Comparison of ENCODE assay signal across 18 mouse cellular contexts in genomic region chr13:52116756-52117155, GRCm38 (mm10).
A peak's percentile ranks its signal among the peaks of the same experiment; 100 is the strongest.
DNase-seq lines count a peak whose midpoint lies in the region; ATAC-seq lines count a peak whose summit lies in the region.
"Had no signal": no experiment of that assay in that cellular context is flagged by ENCODE, and none has a peak within 500 bp of the region (broad histone marks: within the 10 kb centered on the region; RNA-seq: fewer than 3 reads in every experiment).

No protein-coding gene starts in this region.

- H3K4me1 ChIP-seq in heart, embryonic 11.5 days (ENCODE audit: control insufficient read depth, insufficient read depth, low read length), result 0 out of 2 replicates have a peak, but pooled peaks cover 3% of the 10 kb centered on the region
- H3K4me1 ChIP-seq in midbrain, embryonic 16.5 days (ENCODE audit: control insufficient read depth, insufficient read depth, low read length), result peaks cover 6% of the 10 kb centered on the region; the same call in 1 of the 2 replicates
- no peaks in the 10 kb centered on the region for H3K4me1 ChIP-seq in midbrain, embryonic 11.5 days (ENCODE audit: control insufficient read depth, insufficient read depth, low read length)
- H3K4me1 ChIP-seq: liver, embryonic 15.5 days had no signal

- peaks cover 3% of the 10 kb centered on the region; the same call in 1 of the 2 replicates for H3K27me3 ChIP-seq in heart, embryonic 11.5 days (ENCODE audit: control insufficient read depth, insufficient read depth, low read length)
- no peaks in the 10 kb centered on the region for H3K27me3 ChIP-seq in midbrain, embryonic 16.5 days (ENCODE audit: control insufficient read depth, insufficient read depth, low read depth, low read length)
- no peaks in the 10 kb centered on the region for H3K27me3 ChIP-seq in midbrain, embryonic 11.5 days (ENCODE audit: control insufficient read depth, insufficient read depth, low read length)
- H3K27me3 ChIP-seq: CH12.LX; embryonic facial prominence, embryonic 15.5 days; forebrain, embryonic 13.5 days; liver, embryonic 15.5 days had no signal

- peak; percentile 44 for DNase-seq in adrenal gland, postnatal 14 days
- no peak for DNase-seq in adrenal gland, adult 18-20 months (ENCODE audit: low spot score in 2 of 2)
- DNase-seq in heart, adult 8-10 months (ENCODE audit: low spot score), result peak; percentile 7
- DNase-seq in midbrain, embryonic 11.5 days (ENCODE audit: low spot score, missing footprints), result no peak
- DNase-seq in heart, postnatal 4 days, result peak; percentile 48
- DNase-seq in left cerebral cortex, postnatal 10 days (ENCODE audit: extremely low spot score in 1 of 2, low spot score in 2 of 2), result no peak
- DNase-seq: cerebellum, adult 11 months; gastrocnemius, postnatal 14 days; kidney, adult 11 months; kidney, postnatal 25 days; right cerebral cortex, postnatal 14 days had no signal

- no peaks in the 10 kb centered on the region for H3K36me3 ChIP-seq in heart, embryonic 11.5 days (ENCODE audit: control insufficient read depth, insufficient read depth, low read length)
- no peaks in the 10 kb centered on the region for H3K36me3 ChIP-seq in midbrain, embryonic 16.5 days (ENCODE audit: control insufficient read depth, insufficient read depth, low read length)
- H3K36me3 ChIP-seq in midbrain, embryonic 11.5 days (ENCODE audit: control insufficient read depth, insufficient read depth, low read length), result no peaks in the 10 kb centered on the region
- H3K36me3 ChIP-seq: embryonic facial prominence, embryonic 15.5 days; liver, embryonic 15.5 days; midbrain, embryonic 13.5 days had no signal

- no peak overlapping the region for H3K27ac ChIP-seq in heart, embryonic 11.5 days (ENCODE audit: low read depth, low read length)
- no peak overlapping the region for H3K27ac ChIP-seq in midbrain, embryonic 16.5 days (ENCODE audit: low read length)
- H3K27ac ChIP-seq in midbrain, embryonic 11.5 days (ENCODE audit: low read depth, low read length), result no peak overlapping the region
- H3K27ac ChIP-seq: embryonic facial prominence, embryonic 15.5 days; forebrain, embryonic 13.5 days; liver, embryonic 15.5 days; midbrain, embryonic 13.5 days had no signal

- H3K4me2 ChIP-seq in heart, embryonic 11.5 days, result no peak overlapping the region
- no peak overlapping the region for H3K4me2 ChIP-seq in midbrain, embryonic 16.5 days (ENCODE audit: low read length)
- no peak overlapping the region for H3K4me2 ChIP-seq in midbrain, embryonic 11.5 days
- H3K4me2 ChIP-seq: embryonic facial prominence, embryonic 15.5 days; forebrain, embryonic 13.5 days; liver, embryonic 15.5 days; midbrain, embryonic 13.5 days had no signal

- intact Hi-C loops in left cerebral cortex, postnatal 10 days (cut with DNase I), result no loop called here

- 64% methylated on average over 4 of the region's 4 CpGs for WGBS in heart, embryonic 11.5 days (ENCODE audit: insufficient replicate concordance)
- 58% methylated on average over 4 of the region's 4 CpGs for WGBS in midbrain, embryonic 16.5 days
- 81% methylated on average over 4 of the region's 4 CpGs for WGBS in midbrain, embryonic 11.5 days

- no peak overlapping the region for H3K9ac ChIP-seq in heart, embryonic 11.5 days (ENCODE audit: low read depth, low read length)
- H3K9ac ChIP-seq in midbrain, embryonic 16.5 days (ENCODE audit: low read depth, low read length), result no peak overlapping the region
- H3K9ac ChIP-seq in midbrain, embryonic 11.5 days (ENCODE audit: low read length), result no peak overlapping the region
- H3K9ac ChIP-seq: embryonic facial prominence, embryonic 15.5 days; forebrain, embryonic 13.5 days; liver, embryonic 15.5 days; midbrain, embryonic 13.5 days had no signal

- no peak for ATAC-seq in heart, embryonic 11.5 days (replicated peaks; ENCODE audit: insufficient number of reproducible peaks, low FRiP score, low TSS enrichment)
- ATAC-seq in midbrain, embryonic 16.5 days, result 0 out of 2 replicates have a peak, but pooled peaks have one; percentile 33
- ATAC-seq in midbrain, embryonic 11.5 days (ENCODE audit: low FRiP score), result no peak
- ATAC-seq: forebrain, embryonic 13.5 days; midbrain, embryonic 13.5 days had no signal

- no peak overlapping the region for H3K4me3 ChIP-seq in heart, embryonic 11.5 days (ENCODE audit: low read depth, low read length)
- no peak overlapping the region for H3K4me3 ChIP-seq in midbrain, embryonic 16.5 days (ENCODE audit: low read depth, low read length)
- H3K4me3 ChIP-seq in midbrain, embryonic 11.5 days (ENCODE audit: low read depth, low read length), result no peak overlapping the region
- H3K4me3 ChIP-seq: embryonic facial prominence, embryonic 15.5 days; forebrain, embryonic 13.5 days; liver, embryonic 15.5 days; midbrain, embryonic 13.5 days had no signal

- no peaks in the 10 kb centered on the region for H3K9me3 ChIP-seq in heart, embryonic 11.5 days (replicated peaks; ENCODE audit: control insufficient read depth, low read length)
- H3K9me3 ChIP-seq in midbrain, embryonic 16.5 days (replicated peaks; ENCODE audit: control insufficient read depth, low read length, poor library complexity, severe bottlenecking), result no peaks in the 10 kb centered on the region
- H3K9me3 ChIP-seq in midbrain, embryonic 11.5 days (ENCODE audit: control insufficient read depth, low read length), result no peaks in the 10 kb centered on the region
- H3K9me3 ChIP-seq: embryonic facial prominence, embryonic 15.5 days; forebrain, embryonic 13.5 days; liver, embryonic 15.5 days; midbrain, embryonic 13.5 days had no signal

Comparison
In these comparisons a context has a peak if more than half of its experiments do, and no peak if none do; other contexts are left out.
1. DNase-seq: peak in adrenal gland, postnatal 14 days (single experiment), heart, adult 8-10 months (single experiment) and heart, postnatal 4 days (single experiment); none in adrenal gland, adult 18-20 months (0 of 2), midbrain, embryonic 11.5 days (single experiment) and left cerebral cortex, postnatal 10 days (0 of 2).